Mouse (Mus musculus) spleen, adult 2 months (tissue): ENCODE measurements at regions not wholly inside any gene's neighbourhood (a gene's known extent, or its start where the extent isn't known, plus 50 kb on each side); places are given as distances from the start of the nearest gene placed in this dataset.

Experiments
- CTCF ChIP-seq: fragments of 200-500 bp; IDR thresholded peaks from 2 replicates; pipeline ENCODE4 v1.5.1; 2011; ENCODE audit warnings: mild to moderate bottlenecking, inconsistent platforms; ENCODE audit not compliant: insufficient read depth, insufficient read length, insufficient replicate concordance; ENCODE audit errors: extremely low read depth
- POLR2A ChIP-seq: fragments of 200-500 bp; IDR thresholded peaks from 2 replicates; pipeline ENCODE4 v1.6.1; 2011; ENCODE audit warnings: low read depth, low read length, inconsistent platforms

DNA sequence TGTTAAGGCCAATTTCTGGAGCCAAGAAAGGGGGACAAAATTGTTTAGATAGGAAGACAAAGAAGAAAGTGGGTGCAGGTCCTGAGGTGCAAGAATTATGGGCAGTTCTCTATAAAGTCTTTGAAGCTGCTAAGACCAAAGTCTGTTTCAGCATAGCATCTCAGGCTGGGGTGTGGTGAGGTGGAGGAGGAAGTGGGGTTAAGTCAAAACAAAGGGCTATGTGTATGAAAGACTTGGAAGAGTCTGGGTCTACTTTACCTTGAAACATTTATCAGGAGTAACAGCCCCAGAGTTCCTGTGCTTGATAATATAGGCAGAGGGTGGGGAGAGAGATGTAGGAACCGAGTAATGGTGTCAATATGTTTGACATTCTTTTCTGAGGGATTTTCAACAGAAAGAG lies 125.4 kb upstream of the Tex13c2 start:
- TF ChIP-seq POLR2A, result no peak
- TF ChIP-seq CTCF, result no peak
